Mouse (Mus musculus) E14TG2a.4 (cell line): ENCODE data around the gene Kynu.
A peak's percentile ranks its signal among the peaks of the same experiment; 100 is the strongest.

Source experiments
- H3K27me3 ChIP-seq: 2 replicates; pipeline ENCODE4 v1.6.1; 2014; ENCODE audit warnings: low read length, control low read depth; ENCODE audit not compliant: insufficient read depth
- H3K36me3 ChIP-seq: 2 replicates; pipeline ENCODE4 v1.6.1; 2014; ENCODE audit warnings: low read length, control low read depth; ENCODE audit not compliant: insufficient read depth
- H3K4me1 ChIP-seq: replicated peaks from 2 replicates; pipeline ENCODE4 v1.6.1; 2014; ENCODE audit warnings: low read depth, low read length, control low read depth
- H3K4me3 ChIP-seq: replicated peaks from 2 replicates; pipeline ENCODE4 v1.5.1; 2014; ENCODE audit warnings: mild to moderate bottlenecking, low read length
- H3K9me3 ChIP-seq: 2 replicates; pipeline ENCODE4 v1.6.1; 2014; ENCODE audit warnings: low read length, control low read depth
- CTCF ChIP-seq: conservative IDR thresholded peaks from 2 replicates; pipeline ENCODE4 v1.5.1; 2014; ENCODE audit warnings: low read length
- NANOG ChIP-seq: IDR thresholded peaks from 2 replicates; pipeline ENCODE4 v1.6.1; 2014; ENCODE audit warnings: borderline replicate concordance, low read length, mixed read lengths
- POU5F1 ChIP-seq: IDR thresholded peaks from 2 replicates; pipeline ENCODE4 v1.6.1; 2014; ENCODE audit warnings: low read length, borderline replicate concordance

The Kynu gene

GRCm38 (mm10) chr2:43592001-43592704 lies 37.0 kb downstream of the Kynu start:
- no peaks in the 10 kb centered on the region for H3K9me3 ChIP-seq
- TF ChIP-seq CTCF (no peak), POU5F1 (no peak), NANOG (no peak)
- no peaks in the 10 kb centered on the region for H3K36me3 ChIP-seq

GRCm38 (mm10) chr2:43613571-43613970 lies 58.4 kb downstream of the Kynu start:
- Histone ChIP-seq H3K27me3 (no peaks in the 10 kb centered on the region), H3K36me3 (no peaks in the 10 kb centered on the region), H3K4me1 (no peaks in the 10 kb centered on the region), H3K4me3 (no peak overlapping the region), H3K9me3 (no peaks in the 10 kb centered on the region)
- no peak for TF ChIP-seq CTCF
- TF ChIP-seq NANOG = no peak
- TF ChIP-seq POU5F1 = no peak

More at GRCm38 (mm10) chr2:43592001-43592704, 37.0 kb downstream of the Kynu start:
- no peaks in the 10 kb centered on the region for H3K4me1 ChIP-seq
- no peak overlapping the region for H3K4me3 ChIP-seq
- H3K27me3 ChIP-seq = no peaks in the 10 kb centered on the region

- TF ChIP-seq NANOG = no peak
- no peak for TF ChIP-seq CTCF
- no peak for TF ChIP-seq POU5F1
These were observed 66.0 kb downstream of the Kynu start for GRCm38 (mm10) chr2:43621140-43621539.

GRCm38 (mm10) chr2:43622844-43623243 lies 67.7 kb downstream of the Kynu start:
- Histone ChIP-seq H3K9me3 (no peaks in the 10 kb centered on the region), H3K27me3 (no peaks in the 10 kb centered on the region), H3K4me3 (no peak overlapping the region), H3K4me1 (no peaks in the 10 kb centered on the region), H3K36me3 (no peaks in the 10 kb centered on the region)
- no peak for TF ChIP-seq POU5F1
- no peak for TF ChIP-seq NANOG
- peak; percentile 77 for TF ChIP-seq CTCF

More at GRCm38 (mm10) chr2:43621140-43621539, 66.0 kb downstream of the Kynu start:
- H3K36me3 ChIP-seq = no peaks in the 10 kb centered on the region
- H3K4me1 ChIP-seq = no peaks in the 10 kb centered on the region
- no peaks in the 10 kb centered on the region for H3K9me3 ChIP-seq
- H3K4me3 ChIP-seq = no peak overlapping the region
- no peaks in the 10 kb centered on the region for H3K27me3 ChIP-seq

- no peaks in the 10 kb centered on the region for H3K27me3 ChIP-seq
- no peaks in the 10 kb centered on the region for H3K9me3 ChIP-seq
- H3K4me1 ChIP-seq = no peaks in the 10 kb centered on the region
- H3K36me3 ChIP-seq = no peaks in the 10 kb centered on the region
- no peak for TF ChIP-seq POU5F1
- TF ChIP-seq NANOG = no peak
- TF ChIP-seq CTCF = no peak
- H3K4me3 ChIP-seq = no peak overlapping the region
These were observed 76.7 kb downstream of the Kynu start for GRCm38 (mm10) chr2:43631786-43632185.

GRCm38 (mm10) chr2:43636498-43636897 lies 81.4 kb downstream of the Kynu start:
- no peak overlapping the region for H3K4me3 ChIP-seq
- H3K27me3 ChIP-seq = no peaks in the 10 kb centered on the region
- no peaks in the 10 kb centered on the region for H3K36me3 ChIP-seq
- H3K9me3 ChIP-seq = no peaks in the 10 kb centered on the region
- TF ChIP-seq NANOG (no peak), CTCF (peak; percentile 30)
- no peaks in the 10 kb centered on the region for H3K4me1 ChIP-seq

- no peak overlapping the region for H3K4me3 ChIP-seq
- H3K27me3 ChIP-seq = no peaks in the 10 kb centered on the region
- no peaks in the 10 kb centered on the region for H3K9me3 ChIP-seq
- no peaks in the 10 kb centered on the region for H3K4me1 ChIP-seq
- no peaks in the 10 kb centered on the region for H3K36me3 ChIP-seq
- TF ChIP-seq NANOG (no peak), POU5F1 (no peak), CTCF (no peak)
These were observed 91.8 kb downstream of the Kynu start for GRCm38 (mm10) chr2:43646962-43647361.

GRCm38 (mm10) chr2:43669588-43669987 lies 114.5 kb downstream of the Kynu start:
- no peaks in the 10 kb centered on the region for H3K36me3 ChIP-seq
- H3K4me1 ChIP-seq = no peaks in the 10 kb centered on the region
- no peaks in the 10 kb centered on the region for H3K27me3 ChIP-seq
- no peak overlapping the region for H3K4me3 ChIP-seq
- no peaks in the 10 kb centered on the region for H3K9me3 ChIP-seq
- TF ChIP-seq NANOG = no peak
- no peak for TF ChIP-seq POU5F1
- TF ChIP-seq CTCF = no peak

- Histone ChIP-seq H3K4me1 (no peaks in the 10 kb centered on the region), H3K9me3 (no peaks in the 10 kb centered on the region), H3K27me3 (no peaks in the 10 kb centered on the region), H3K4me3 (no peak overlapping the region), H3K36me3 (no peaks in the 10 kb centered on the region)
- TF ChIP-seq NANOG = no peak
- TF ChIP-seq CTCF = peak; percentile 93
These were observed 118.5 kb downstream of the Kynu start for GRCm38 (mm10) chr2:43673619-43674018.
